Mouse (Mus musculus): ENCODE data around the gene Gulp1.

GRCm38 (mm10) chr1:44678974-44679373, 127.7 kb downstream of the Gulp1 start:
- TF ChIP-seq GATA1 (IDR thresholded peaks at IDR 0.05; ENCODE audit: low read length) (no peak), TAL1 (IDR thresholded peaks at IDR 0.05; ENCODE audit: low read length) (no peak)
